ENCODE assay signal across 20 mouse cellular contexts in the genomic region with DNA sequence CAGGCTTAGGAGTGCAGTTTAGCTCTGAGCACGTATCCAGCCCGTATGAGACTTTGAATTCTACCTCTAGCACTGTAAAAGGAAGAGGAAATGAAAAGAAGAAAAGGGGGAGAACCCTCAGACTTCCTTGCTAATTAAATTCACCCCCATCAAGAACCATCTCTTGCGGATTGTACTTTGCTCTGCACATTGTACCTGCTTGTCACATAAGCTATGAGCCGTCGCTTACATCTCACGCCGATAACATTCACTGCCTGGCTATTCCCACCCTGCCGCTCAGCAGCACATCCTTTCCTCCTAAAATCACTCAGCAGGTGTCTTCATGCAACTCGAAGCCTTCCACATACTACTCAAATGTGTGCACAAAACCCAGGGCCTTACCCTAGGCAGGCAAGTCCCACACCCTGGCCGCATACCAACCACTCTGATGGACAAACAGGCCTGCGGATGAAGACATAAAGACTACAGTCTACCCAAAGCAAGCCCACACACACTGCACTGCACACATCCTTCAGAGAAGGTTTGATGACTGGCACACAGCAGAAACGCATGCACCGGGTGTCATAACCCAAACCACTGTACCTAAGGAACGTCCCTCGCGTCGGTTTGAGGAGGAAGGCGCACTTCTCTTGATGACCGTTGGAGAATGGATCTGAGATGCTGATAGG. TPM values are rescaled to one million over a fixed set of nuclear protein-coding genes. Genes with fewer than 3 reads are reported as not detected.
DNase-seq lines count a peak whose midpoint lies in the region; ATAC-seq and TF ChIP-seq lines count a peak whose summit lies in the region.
"Had no signal": no experiment of that assay in that cellular context is flagged by ENCODE, and none has a peak within 500 bp of the region (broad histone marks: within the 10 kb centered on the region; RNA-seq: fewer than 3 reads in every experiment).

No protein-coding gene starts in this region.

- no peaks in the 10 kb centered on the region for H3K27me3 ChIP-seq in kidney, embryonic 15.5 days
- no peaks in the 10 kb centered on the region for H3K27me3 ChIP-seq in intestine, embryonic 16.5 days (replicated peaks; ENCODE audit: control insufficient read depth, insufficient read depth, low read length)
- H3K27me3 ChIP-seq in liver, embryonic 14.5 days (ENCODE audit: control insufficient read depth, insufficient read depth, low read length): no peaks in the 10 kb centered on the region
- no peaks in the 10 kb centered on the region for H3K27me3 ChIP-seq in stomach, postnatal 0 days (ENCODE audit: control insufficient read depth, insufficient read depth, low read length)
- H3K27me3 ChIP-seq: embryonic facial prominence, embryonic 15.5 days; forebrain, embryonic 12.5 days; hindbrain, embryonic 13.5 days; neural tube, embryonic 12.5 days had no signal

- H3K9ac ChIP-seq in kidney, embryonic 15.5 days: no peak overlapping the region
- H3K9ac ChIP-seq in intestine, embryonic 16.5 days (ENCODE audit: low read depth, low read length): peak overlapping the region; percentile 68
- H3K9ac ChIP-seq in liver, embryonic 14.5 days (replicated peaks): no peak overlapping the region
- 0 out of 2 replicates have a peak overlapping the region, but pooled peaks have one; percentile 18 for H3K9ac ChIP-seq in stomach, postnatal 0 days (ENCODE audit: low read length)
- H3K9ac ChIP-seq: embryonic facial prominence, embryonic 15.5 days; forebrain, embryonic 12.5 days; hindbrain, embryonic 13.5 days; neural tube, embryonic 12.5 days had no signal

- no peak for TF ChIP-seq CTCF in liver, embryonic 14.5 days (IDR thresholded peaks at IDR 0.05; ENCODE audit: low read depth)
- no peak for TF ChIP-seq CTCF in stomach, postnatal 0 days (IDR thresholded peaks at IDR 0.05; ENCODE audit: low read depth)

- ATAC-seq in kidney, embryonic 15.5 days (replicated peaks; ENCODE audit: low FRiP score): 0 out of 2 replicates have a peak, but pooled peaks have one; percentile 19
- ATAC-seq in intestine, embryonic 16.5 days: peak; percentile 82
- ATAC-seq in liver, embryonic 14.5 days (ENCODE audit: insufficient read depth): no peak
- peak; percentile 48 for ATAC-seq in stomach, postnatal 0 days (ENCODE audit: low FRiP score, low TSS enrichment)
- ATAC-seq: activated CD4-positive, CD25-positive, alpha-beta regulatory T cell, adult 4 months had no signal

- DNase-seq in kidney, postnatal 10 days: no peak
- DNase-seq in liver, embryonic 14.5 days (ENCODE audit: low read depth in 3 of 3, low spot score in 3 of 3): no peak
- peak; percentile 29 for DNase-seq in stomach, postnatal 0 days (ENCODE audit: low spot score)
- no peak for DNase-seq in embryo, embryonic 9.5 days (ENCODE audit: extremely low spot score)
- DNase-seq in layer of hippocampus, adult 9-11 months: no peak
- DNase-seq: adrenal gland, postnatal 25 days; cerebellum, adult 9-10 months; gastrocnemius, postnatal 36 days; heart, postnatal 14 days; layer of hippocampus, postnatal 36 days; lung, adult 18-20 months; right cerebral cortex, postnatal 14 days had no signal

- no peaks in the 10 kb centered on the region for H3K36me3 ChIP-seq in kidney, embryonic 15.5 days
- H3K36me3 ChIP-seq in intestine, embryonic 16.5 days (ENCODE audit: control insufficient read depth, insufficient read depth, low read length): no peaks in the 10 kb centered on the region
- H3K36me3 ChIP-seq in liver, embryonic 14.5 days (replicated peaks; ENCODE audit: control insufficient read depth, insufficient read depth, low read depth): no peaks in the 10 kb centered on the region
- H3K36me3 ChIP-seq in stomach, postnatal 0 days (ENCODE audit: control insufficient read depth, insufficient read depth, low read length): no peaks in the 10 kb centered on the region
- H3K36me3 ChIP-seq: embryonic facial prominence, embryonic 15.5 days; forebrain, embryonic 12.5 days; heart, embryonic 10.5 days; hindbrain, embryonic 13.5 days; neural tube, embryonic 12.5 days had no signal

- TF ChIP-seq EP300 in liver, embryonic 14.5 days (IDR thresholded peaks at IDR 0.05; ENCODE audit: low read depth): no peak
- no peak for TF ChIP-seq EP300 in stomach, postnatal 0 days (optimal IDR thresholded peaks at IDR 0.05)

- H3K27ac ChIP-seq in kidney, embryonic 15.5 days: no peak overlapping the region
- peak overlapping the region; percentile 92 for H3K27ac ChIP-seq in intestine, embryonic 16.5 days (ENCODE audit: low read length)
- no peak overlapping the region for H3K27ac ChIP-seq in liver, embryonic 14.5 days
- peak overlapping the region; percentile 70; the same call in 1 of the 2 replicates for H3K27ac ChIP-seq in stomach, postnatal 0 days (replicated peaks)
- H3K27ac ChIP-seq: embryonic facial prominence, embryonic 15.5 days; forebrain, embryonic 12.5 days; heart, embryonic 10.5 days; hindbrain, embryonic 13.5 days; neural tube, embryonic 12.5 days had no signal

- H3K4me1 ChIP-seq in kidney, embryonic 15.5 days: peaks cover 6% of the 10 kb centered on the region; the same call in 1 of the 2 replicates
- no peaks in the 10 kb centered on the region for H3K4me1 ChIP-seq in intestine, embryonic 16.5 days (ENCODE audit: control insufficient read depth, insufficient read depth, low read length)
- no peaks in the 10 kb centered on the region for H3K4me1 ChIP-seq in liver, embryonic 14.5 days (replicated peaks; ENCODE audit: control insufficient read depth in 2 of 2, insufficient read depth in 2 of 2, low read length in 1 of 2)
- no peaks in the 10 kb centered on the region for H3K4me1 ChIP-seq in stomach, postnatal 0 days (replicated peaks; ENCODE audit: control insufficient read depth, insufficient read depth)
- H3K4me1 ChIP-seq: embryonic facial prominence, embryonic 15.5 days; forebrain, embryonic 12.5 days; heart, embryonic 10.5 days; hindbrain, embryonic 13.5 days; neural tube, embryonic 12.5 days had no signal

- WGBS in kidney, embryonic 15.5 days: 83% methylated on average over 19 of the region's 19 CpGs
- 69% methylated on average over 19 of the region's 19 CpGs for WGBS in intestine, embryonic 16.5 days
- WGBS in liver, embryonic 14.5 days (ENCODE audit: insufficient replicate concordance): 73% methylated on average over 19 of the region's 19 CpGs
- WGBS in stomach, postnatal 0 days: 68% methylated on average over 19 of the region's 19 CpGs

- peak overlapping the region; percentile 50 for H3K4me2 ChIP-seq in kidney, embryonic 15.5 days
- peak overlapping the region; percentile 47 for H3K4me2 ChIP-seq in intestine, embryonic 16.5 days (ENCODE audit: low read depth, low read length)
- H3K4me2 ChIP-seq in liver, embryonic 14.5 days (ENCODE audit: low read depth): peak overlapping the region; percentile 29
- peak overlapping the region; percentile 32; the same call in 1 of the 2 replicates for H3K4me2 ChIP-seq in stomach, postnatal 0 days (replicated peaks; ENCODE audit: low read depth)
- H3K4me2 ChIP-seq: embryonic facial prominence, embryonic 15.5 days; forebrain, embryonic 12.5 days; hindbrain, embryonic 13.5 days; neural tube, embryonic 12.5 days had no signal

- no peaks in the 10 kb centered on the region for H3K9me3 ChIP-seq in kidney, embryonic 15.5 days (replicated peaks)
- H3K9me3 ChIP-seq in intestine, embryonic 16.5 days (ENCODE audit: control insufficient read depth, low read length): no peaks in the 10 kb centered on the region
- H3K9me3 ChIP-seq in liver, embryonic 14.5 days (ENCODE audit: control insufficient read depth, low read length): no peaks in the 10 kb centered on the region
- no peaks in the 10 kb centered on the region for H3K9me3 ChIP-seq in stomach, postnatal 0 days (ENCODE audit: control insufficient read depth, low read length)
- H3K9me3 ChIP-seq: embryonic facial prominence, embryonic 15.5 days; forebrain, embryonic 12.5 days; heart, embryonic 10.5 days; hindbrain, embryonic 13.5 days; neural tube, embryonic 12.5 days had no signal

- peak overlapping the region; percentile 20 for H3K4me3 ChIP-seq in kidney, embryonic 15.5 days (replicated peaks)
- H3K4me3 ChIP-seq in intestine, embryonic 16.5 days (ENCODE audit: low read length): peak overlapping the region; percentile 51
- peak overlapping the region; percentile 1 to 38 for H3K4me3 ChIP-seq in liver, embryonic 14.5 days (ENCODE audit: insufficient read depth in 1 of 2, low read depth in 2 of 2, low read length in 2 of 2)
- peak overlapping the region; percentile 18 for H3K4me3 ChIP-seq in stomach, postnatal 0 days (ENCODE audit: low read depth, low read length)
- H3K4me3 ChIP-seq: embryonic facial prominence, embryonic 15.5 days; forebrain, embryonic 12.5 days; heart, embryonic 10.5 days; hindbrain, embryonic 13.5 days; neural tube, embryonic 12.5 days had no signal

RNA-seq across cellular contexts. Expression of a gene that starts 0.6 kb away (rescaled TPM):
- polyA plus RNA-seq in kidney, embryonic 15.5 days (2015; fragmentation: Nextera tagmentation; extraction: Ambion mirVana): 3.5 and 4.2 TPM in 2 replicates
- 51.3 and 56.2 TPM in 2 replicates for polyA plus RNA-seq in intestine, embryonic 16.5 days (2015; fragmentation: Nextera tagmentation; extraction: Ambion mirVana)
- polyA plus RNA-seq in liver, embryonic 14.5 days (2012; rRNA removed): 5.3 and 6.0 TPM in 2 replicates
- 7.1 and 8.0 TPM in 2 replicates for polyA plus RNA-seq in liver, embryonic 14.5 days (2014; fragmentation: Nextera tagmentation; extraction: Ambion mirVana)
- polyA plus RNA-seq in stomach, postnatal 0 days (2015; fragmentation: Nextera tagmentation; extraction: Ambion mirVana): 27.4 and 30.5 TPM in 2 replicates

RNA-seq across cellular contexts. Expression of a gene that starts 9.9 kb away (rescaled TPM):
- polyA plus RNA-seq in kidney, embryonic 15.5 days (2015; fragmentation: Nextera tagmentation; extraction: Ambion mirVana): 27.6 and 28.2 TPM in 2 replicates
- 25.6 and 25.9 TPM in 2 replicates for polyA plus RNA-seq in intestine, embryonic 16.5 days (2015; fragmentation: Nextera tagmentation; extraction: Ambion mirVana)
- polyA plus RNA-seq in liver, embryonic 14.5 days (2012; rRNA removed): 6.2 and 8.9 TPM in 2 replicates
- polyA plus RNA-seq in liver, embryonic 14.5 days (2014; fragmentation: Nextera tagmentation; extraction: Ambion mirVana): 9.4 and 10.1 TPM in 2 replicates
- polyA plus RNA-seq in stomach, postnatal 0 days (2015; fragmentation: Nextera tagmentation; extraction: Ambion mirVana): 17.8 and 19.4 TPM in 2 replicates

RNA-seq across cellular contexts. Expression of a gene that starts 47.4 kb away (rescaled TPM):
- polyA plus RNA-seq in kidney, embryonic 15.5 days (2015; fragmentation: Nextera tagmentation; extraction: Ambion mirVana): 31.3 and 32.9 TPM in 2 replicates
- polyA plus RNA-seq in intestine, embryonic 16.5 days (2015; fragmentation: Nextera tagmentation; extraction: Ambion mirVana): 22.6 and 25.5 TPM in 2 replicates
- polyA plus RNA-seq in liver, embryonic 14.5 days (2012; rRNA removed): 3.9 and 4.7 TPM in 2 replicates
- polyA plus RNA-seq in liver, embryonic 14.5 days (2014; fragmentation: Nextera tagmentation; extraction: Ambion mirVana): 10.7 and 11.0 TPM in 2 replicates
- polyA plus RNA-seq in stomach, postnatal 0 days (2015; fragmentation: Nextera tagmentation; extraction: Ambion mirVana): 10.0 and 11.1 TPM in 2 replicates

Comparison
In these comparisons a context has a peak if more than half of its experiments do, and no peak if none do; other contexts are left out.
1. H3K27ac ChIP-seq: peak in intestine, embryonic 16.5 days (single experiment) and stomach, postnatal 0 days (single experiment); none in kidney, embryonic 15.5 days (single experiment) and liver, embryonic 14.5 days (single experiment).
2. H3K9ac ChIP-seq: peak in intestine, embryonic 16.5 days (single experiment) and stomach, postnatal 0 days (single experiment); none in kidney, embryonic 15.5 days (single experiment) and liver, embryonic 14.5 days (single experiment).
3. Peak in every context shown above with its lines, with median percentiles within 50 percentile points of each other: H3K4me2 ChIP-seq and H3K4me3 ChIP-seq.